Mouse (Mus musculus) MEL (cell line): ENCODE data around the gene Spryd7. TPM values are rescaled to one million over a fixed set of nuclear protein-coding genes. Genes with fewer than 3 reads are reported as not detected.

ENCODE experiments used
- DNase-seq: peaks from one replicate; pipeline ENCODE4 v3.0.0; 2011; ENCODE audit warnings: low read depth, low spot score
- H3K27ac ChIP-seq: 2 replicates; pipeline ENCODE4 v1.5.1; 2012; ENCODE audit warnings: low read depth, mild to moderate bottlenecking, control low read depth, low read length, moderate library complexity; ENCODE audit not compliant: control insufficient read depth
- H3K27me3 ChIP-seq, 2 experiments: fragments of 150-350 bp in 1 of 2; sonication (generic) in 1 of 2; 2 replicates each; pipeline ENCODE4 v1.6.1; 2012; ENCODE audit warnings: low read length in 2 of 2, mild to moderate bottlenecking in 2 of 2, improper control_type of control experiment in 1 of 2, moderate library complexity in 1 of 2; ENCODE audit not compliant: insufficient read depth in 2 of 2, control insufficient read depth in 1 of 2
- H3K36me3 ChIP-seq, 2 experiments: 2 replicates each; pipeline ENCODE4 v1.6.1; 2012 to 2014; ENCODE audit warnings: low read length in 2 of 2, improper control_type of control experiment in 1 of 2, inconsistent platforms in 1 of 2, mild to moderate bottlenecking in 1 of 2; ENCODE audit not compliant: insufficient read depth in 2 of 2, control insufficient read depth in 1 of 2
- H3K4me1 ChIP-seq, 2 experiments: fragments of 150-350 bp in 1 of 2; sonication (generic) in 1 of 2; 2 replicates each; pipeline ENCODE4 v1.6.1; 2012; ENCODE audit warnings: low read length in 2 of 2, improper control_type of control experiment in 1 of 2, mild to moderate bottlenecking in 1 of 2; ENCODE audit not compliant: insufficient read depth in 2 of 2, control insufficient read depth in 1 of 2
- H3K4me3 ChIP-seq, 2 experiments: fragments of 150-350 bp in 1 of 2; sonication (generic) in 1 of 2; 2 replicates each; pipeline ENCODE4 v1.5.1; 2012; ENCODE audit warnings: low read depth in 2 of 2, low read length in 2 of 2, mild to moderate bottlenecking in 2 of 2, moderate library complexity in 2 of 2, control low read depth in 1 of 2, improper control_type of control experiment in 1 of 2; ENCODE audit not compliant: control insufficient read depth in 1 of 2, insufficient read depth in 1 of 2
- H3K79me2 ChIP-seq: 2 replicates; pipeline ENCODE4 v1.6.1; 2012; ENCODE audit warnings: mild to moderate bottlenecking, low read length, moderate library complexity; ENCODE audit not compliant: control insufficient read depth, poor library complexity, insufficient read depth
- H3K9ac ChIP-seq: 2 replicates; pipeline ENCODE4 v1.6.1; 2012; ENCODE audit warnings: low read depth, mild to moderate bottlenecking, control low read depth, low read length, moderate library complexity; ENCODE audit not compliant: control insufficient read depth, poor library complexity, severe bottlenecking
- H3K9me3 ChIP-seq: fragments of 150-350 bp; sonication (generic); replicated peaks from 2 replicates; pipeline ENCODE4 v1.6.1; 2012; ENCODE audit warnings: mild to moderate bottlenecking, low read length, improper control_type of control experiment, moderate library complexity; ENCODE audit not compliant: insufficient read depth
- BHLHE40 ChIP-seq: IDR thresholded peaks from 2 replicates; pipeline ENCODE4 v1.6.1; 2012; ENCODE audit warnings: low read depth, mild to moderate bottlenecking, inconsistent platforms, low read length, improper control_type of control experiment, borderline replicate concordance
- CHD1 ChIP-seq: IDR thresholded peaks from 2 replicates; pipeline ENCODE4 v1.6.1; 2012; ENCODE audit warnings: low read depth, mild to moderate bottlenecking, inconsistent platforms, low read length, improper control_type of control experiment
- CTCF ChIP-seq, 3 experiments: IDR thresholded peaks in 2 of 3; conservative IDR thresholded peaks in 1 of 3; 2 replicates each; pipeline ENCODE4 v1.5.1; 2011 to 2012; ENCODE audit warnings: low read length in 3 of 3, low read depth in 2 of 3, mild to moderate bottlenecking in 2 of 3, improper control_type of control experiment in 1 of 3, inconsistent platforms in 1 of 3, mixed read lengths in 1 of 3, moderate library complexity in 1 of 3; ENCODE audit not compliant: control insufficient read depth in 1 of 3, insufficient read depth in 1 of 3, poor library complexity in 1 of 3, severe bottlenecking in 1 of 3
- GABPA ChIP-seq: IDR thresholded peaks from 2 replicates; pipeline ENCODE4 v1.6.1; 2012; ENCODE audit warnings: low read depth, mild to moderate bottlenecking, inconsistent platforms, low read length, improper control_type of control experiment, moderate library complexity
- HCFC1 ChIP-seq: IDR thresholded peaks from 2 replicates; pipeline ENCODE4 v1.6.1; 2012; ENCODE audit warnings: low read depth, mild to moderate bottlenecking, inconsistent platforms, low read length, improper control_type of control experiment, moderate library complexity
- MAZ ChIP-seq: IDR thresholded peaks from 2 replicates; pipeline ENCODE4 v1.6.1; 2012; ENCODE audit warnings: low read depth, mild to moderate bottlenecking, inconsistent platforms, low read length, improper control_type of control experiment
- MEF2A ChIP-seq: IDR thresholded peaks from 2 replicates; pipeline ENCODE4 v1.6.1; 2014; ENCODE audit warnings: low read depth, mild to moderate bottlenecking, inconsistent platforms, low read length, improper control_type of control experiment; ENCODE audit not compliant: poor library complexity, insufficient replicate concordance, severe bottlenecking; ENCODE audit errors: extremely low read depth
- MYB ChIP-seq: IDR thresholded peaks from 2 replicates; pipeline ENCODE4 v1.6.1; 2011; ENCODE audit warnings: mild to moderate bottlenecking, low read depth, low read length, improper control_type of control experiment
- NRF1 ChIP-seq: IDR thresholded peaks from 2 replicates; pipeline ENCODE4 v1.6.1; 2014; ENCODE audit warnings: low read depth, mild to moderate bottlenecking, inconsistent platforms, low read length, improper control_type of control experiment, moderate library complexity; ENCODE audit not compliant: poor library complexity, insufficient read depth, severe bottlenecking
- POLR2AphosphoS2 ChIP-seq: IDR thresholded peaks from 2 replicates; pipeline ENCODE4 v1.6.1; 2011; ENCODE audit warnings: low read length, improper control_type of control experiment
- RAD21 ChIP-seq: IDR thresholded peaks from 2 replicates; pipeline ENCODE4 v1.6.1; 2011; ENCODE audit warnings: mild to moderate bottlenecking, low read depth, low read length, improper control_type of control experiment
- SMC3 ChIP-seq: IDR thresholded peaks from 2 replicates; pipeline ENCODE4 v1.6.1; 2011; ENCODE audit warnings: low read depth, low read length, improper control_type of control experiment
- TAL1 ChIP-seq: IDR thresholded peaks from 2 replicates; pipeline ENCODE4 v1.6.1; 2012; ENCODE audit warnings: mild to moderate bottlenecking, inconsistent platforms, low read length, moderate library complexity, mixed read lengths
- ZC3H11A ChIP-seq: IDR thresholded peaks from 2 replicates; pipeline ENCODE4 v1.6.1; 2012; ENCODE audit warnings: low read depth, mild to moderate bottlenecking, inconsistent platforms, low read length, improper control_type of control experiment
- ZMIZ1 ChIP-seq: IDR thresholded peaks from 2 replicates; pipeline ENCODE4 v1.6.1; 2012; ENCODE audit warnings: low read depth, mild to moderate bottlenecking, inconsistent platforms, low read length, improper control_type of control experiment, moderate library complexity
- ZNF384 ChIP-seq: IDR thresholded peaks from 2 replicates; pipeline ENCODE4 v1.6.1; 2012; ENCODE audit warnings: low read depth, mild to moderate bottlenecking, inconsistent platforms, low read length, improper control_type of control experiment
- polyA plus RNA-seq, 2 experiments: library from polyadenylated mRNA; stranded (reverse) in 1 of 2; unstranded in 1 of 2; fragments of >175 nt in 1 of 2; fragments of >200 nt in 1 of 2; gene quantifications; 2 replicates each; pipeline versions ENCODE4 v1.2.1 to v1.2.4; 2012; ENCODE audit warnings: low replicate concordance in 2 of 2, low read depth in 1 of 2; ENCODE audit not compliant: insufficient read length in 2 of 2, insufficient read depth in 1 of 2, missing spikeins in 1 of 2
- total RNA-seq: library from RNA; depleted of rRNA; stranded (reverse); fragments of 300-350 nt; gene quantifications from 2 replicates; pipeline ENCODE4 v1.2.3, GENCODE M21; 2012

Spryd7 gene
- total and polyA plus RNA-seq, 3 experiments = 14.3 to 16.4 TPM; not detected in 1

GRCm38 (mm10) chr14:61603069-61603755 is 46.5 kb upstream of the Spryd7 start:
- Histone ChIP-seq H3K79me2 (peaks cover 1% of the 10 kb centered on the region; the same call in 1 of the 2 replicates), H3K36me3 (peaks cover 0 to 18% of the 10 kb centered on the region in 2 experiments; a peak in 2 of 4 replicates), H3K9ac (no peak overlapping the region), H3K4me1 (peaks cover 1 to 13% of the 10 kb centered on the region in 2 experiments; a peak in 3 of 4 replicates), H3K4me3 (no peak overlapping the region), H3K27me3 (no peaks in the 10 kb centered on the region), H3K27ac (no peak overlapping the region), H3K9me3 (no peaks in the 10 kb centered on the region)
- no peak for DNase-seq
- TF ChIP-seq CTCF (IDR thresholded peaks at IDR 0.05 in 2 of 3, conservative IDR thresholded peaks at IDR 0.05 in 1 of 3; ENCODE audit: control insufficient read depth in 1 of 3, insufficient read depth in 1 of 3, low read depth in 2 of 3, low read length in 3 of 3, poor library complexity in 1 of 3, severe bottlenecking in 1 of 3) = no peak
- no peak for TF ChIP-seq ZMIZ1

GRCm38 (mm10) chr14:61601348-61601747 is 44.7 kb upstream of the Spryd7 start:
- peaks cover 1% of the 10 kb centered on the region; the same call in 1 of the 2 replicates for H3K79me2 ChIP-seq
- peaks cover 0 to 8% of the 10 kb centered on the region in 2 experiments; a peak in 2 of 4 replicates for H3K36me3 ChIP-seq
- peaks cover 0 to 10% of the 10 kb centered on the region in 2 experiments; a peak in 3 of 4 replicates for H3K4me1 ChIP-seq
- no peak for DNase-seq
- no peak overlapping the region for H3K27ac ChIP-seq
- no peak overlapping the region for H3K4me3 ChIP-seq
- TF ChIP-seq ZC3H11A = no peak
- TF ChIP-seq BHLHE40 = no peak
- no peak for TF ChIP-seq HCFC1
- TF ChIP-seq RAD21 = no peak
- no peak for TF ChIP-seq CTCF (IDR thresholded peaks at IDR 0.05 in 2 of 3, conservative IDR thresholded peaks at IDR 0.05 in 1 of 3; ENCODE audit: control insufficient read depth in 1 of 3, insufficient read depth in 1 of 3, low read depth in 2 of 3, low read length in 3 of 3, poor library complexity in 1 of 3, severe bottlenecking in 1 of 3)
- TF ChIP-seq MYB = no peak
- TF ChIP-seq TAL1 = no peak
- no peak for TF ChIP-seq MEF2A
- no peak for TF ChIP-seq CHD1
- no peak for TF ChIP-seq SMC3
- TF ChIP-seq GABPA = no peak
- no peak for TF ChIP-seq MAZ
- TF ChIP-seq ZMIZ1 = no peak
- TF ChIP-seq POLR2AphosphoS2 = no peak
- TF ChIP-seq ZNF384 = no peak
- no peak for TF ChIP-seq NRF1
- TF ChIP-seq, all 39 proteins: peak for 0
- H3K9me3 ChIP-seq = no peaks in the 10 kb centered on the region
- H3K27me3 ChIP-seq = no peaks in the 10 kb centered on the region
- no peak overlapping the region for H3K9ac ChIP-seq
